29 mouse cellular contexts compared by ENCODE assay signal in the genomic region with DNA sequence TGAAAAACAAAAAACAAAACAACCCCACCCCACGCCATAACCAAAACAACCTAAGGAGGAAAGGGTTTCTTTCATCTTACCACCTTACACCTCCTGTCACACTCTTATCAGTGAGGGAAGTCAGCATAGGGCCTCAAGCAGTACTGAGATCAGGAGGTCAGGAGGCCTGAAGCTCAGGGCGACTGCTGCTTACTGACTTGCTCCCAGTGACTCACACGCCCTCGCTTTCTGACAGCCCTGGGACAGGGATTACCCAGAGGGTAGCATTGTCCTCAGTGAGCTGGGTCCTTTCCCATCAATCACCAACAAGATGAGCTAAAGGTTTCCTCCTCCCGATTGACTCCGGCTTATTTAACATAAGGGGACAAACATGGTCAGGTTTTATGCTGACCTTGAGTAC. TPM values are rescaled to one million over a fixed set of nuclear protein-coding genes. Genes with fewer than 3 reads are reported as not detected.
DNase-seq lines count a peak whose midpoint lies in the region; ATAC-seq and TF ChIP-seq lines count a peak whose summit lies in the region.
"Had no signal": no experiment of that assay in that cellular context is flagged by ENCODE, and none has a peak within 500 bp of the region (broad histone marks: within the 10 kb centered on the region; RNA-seq: fewer than 3 reads in every experiment).

No protein-coding gene starts in this region.

- H3K36me3 ChIP-seq in spleen, adult 2 months (ENCODE audit: control insufficient read depth, insufficient read depth, low read length), result no peaks in the 10 kb centered on the region
- no peaks in the 10 kb centered on the region for H3K36me3 ChIP-seq in liver, embryonic 12.5 days
- H3K36me3 ChIP-seq in forebrain, embryonic 12.5 days (replicated peaks), result no peaks in the 10 kb centered on the region
- H3K36me3 ChIP-seq in hindbrain, embryonic 12.5 days, result no peaks in the 10 kb centered on the region
- H3K36me3 ChIP-seq: embryonic facial prominence, embryonic 12.5 days; forebrain, embryonic 15.5 days; heart, embryonic 10.5 days; hindbrain, embryonic 13.5 days; lung, embryonic 15.5 days; neural tube, embryonic 12.5 days had no signal

- peak overlapping the region; percentile 35 for H3K4me2 ChIP-seq in liver, embryonic 12.5 days
- H3K4me2 ChIP-seq in forebrain, embryonic 12.5 days, result no peak overlapping the region
- H3K4me2 ChIP-seq in hindbrain, embryonic 12.5 days (replicated peaks), result no peak overlapping the region
- H3K4me2 ChIP-seq: embryonic facial prominence, embryonic 12.5 days; forebrain, embryonic 15.5 days; hindbrain, embryonic 13.5 days; lung, embryonic 15.5 days; midbrain, embryonic 11.5 days; neural tube, embryonic 12.5 days had no signal

- WGBS in spleen, adult 2 months, result 87% methylated on average over 6 of the region's 6 CpGs
- 39% methylated on average over 6 of the region's 6 CpGs for WGBS in liver, embryonic 12.5 days (ENCODE audit: insufficient replicate concordance)
- 67% methylated on average over 6 of the region's 6 CpGs for WGBS in forebrain, embryonic 12.5 days
- WGBS in hindbrain, embryonic 12.5 days, result 58% methylated on average over 6 of the region's 6 CpGs

- TF ChIP-seq POLR2A in spleen, adult 2 months (IDR thresholded peaks at IDR 0.05; ENCODE audit: low read depth, low read length), result no peak

- no peak overlapping the region for H3K4me3 ChIP-seq in spleen, adult 2 months (ENCODE audit: extremely low read depth, insufficient read depth, insufficient read length)
- H3K4me3 ChIP-seq in liver, embryonic 12.5 days, result no peak overlapping the region
- H3K4me3 ChIP-seq in forebrain, embryonic 12.5 days (replicated peaks), result no peak overlapping the region
- H3K4me3 ChIP-seq in hindbrain, embryonic 12.5 days, result no peak overlapping the region
- H3K4me3 ChIP-seq: embryonic facial prominence, embryonic 12.5 days; forebrain, embryonic 15.5 days; heart, embryonic 10.5 days; hindbrain, embryonic 13.5 days; layer of hippocampus, adult 2 months; lung, embryonic 15.5 days; neural tube, embryonic 12.5 days had no signal

- DNase-seq in CD4-positive, CD25-positive, alpha-beta regulatory T cell, adult 2 months (ENCODE audit: low read depth, low spot score), result peak; percentile 45
- no peak for DNase-seq in spleen, adult 2 months (ENCODE audit: low read depth in 1 of 2, low spot score in 2 of 2)
- DNase-seq in spleen, postnatal 4 days (ENCODE audit: low spot score in 2 of 2), result no peak
- peak; percentile 42 for DNase-seq in yolk sac, embryonic 10.5 days (ENCODE audit: low spot score)
- DNase-seq: cerebellum, adult 11-12 months; cerebellum, adult 9-11 months; embryo, embryonic 11 days; gastrocnemius, postnatal 25 days; heart, adult 11 months; heart, postnatal 36 days; kidney, postnatal 36 days; lung, postnatal 36 days; right cerebral cortex, adult 18-20 months; spleen, adult 18-20 months had no signal

- ATAC-seq in CD4-positive, CD25-positive, alpha-beta regulatory T cell, adult 4 months, result no peak
- peak; percentile 18; the same call in 1 of the 2 replicates for ATAC-seq in liver, embryonic 12.5 days
- ATAC-seq in forebrain, embryonic 12.5 days (ENCODE audit: low FRiP score), result no peak
- ATAC-seq in hindbrain, embryonic 12.5 days (ENCODE audit: low FRiP score), result no peak
- ATAC-seq: activated CD4-positive, CD25-positive, alpha-beta regulatory T cell, adult 4 months; forebrain, embryonic 15.5 days; intestine, postnatal 0 days; midbrain, embryonic 16.5 days had no signal

- peak overlapping the region; percentile 48; the same call in 1 of the 2 replicates for H3K27ac ChIP-seq in spleen, adult 2 months (ENCODE audit: insufficient read depth, low read length)
- H3K27ac ChIP-seq in liver, embryonic 12.5 days, result peak overlapping the region; percentile 70; the same call in 1 of the 2 replicates
- no peak overlapping the region for H3K27ac ChIP-seq in forebrain, embryonic 12.5 days
- no peak overlapping the region for H3K27ac ChIP-seq in hindbrain, embryonic 12.5 days
- H3K27ac ChIP-seq: embryonic facial prominence, embryonic 12.5 days; forebrain, embryonic 15.5 days; heart, embryonic 10.5 days; hindbrain, embryonic 13.5 days; layer of hippocampus, adult 2 months; lung, embryonic 15.5 days; neural tube, embryonic 12.5 days had no signal

- no peaks in the 10 kb centered on the region for H3K27me3 ChIP-seq in spleen, adult 2 months (ENCODE audit: control insufficient read depth, insufficient read depth, low read length)
- H3K27me3 ChIP-seq in liver, embryonic 12.5 days (replicated peaks), result 0 out of 2 replicates have a peak, but pooled peaks cover 3% of the 10 kb centered on the region
- H3K27me3 ChIP-seq in forebrain, embryonic 12.5 days, result 0 out of 2 replicates have a peak, but pooled peaks cover 3% of the 10 kb centered on the region
- no peaks in the 10 kb centered on the region for H3K27me3 ChIP-seq in hindbrain, embryonic 12.5 days
- H3K27me3 ChIP-seq: embryonic facial prominence, embryonic 12.5 days; forebrain, embryonic 15.5 days; hindbrain, embryonic 13.5 days; lung, embryonic 15.5 days; neural tube, embryonic 12.5 days had no signal

- peaks cover 15% of the 10 kb centered on the region; the same call in 1 of the 2 replicates for H3K4me1 ChIP-seq in spleen, adult 2 months (ENCODE audit: control insufficient read depth, insufficient read depth, insufficient read length)
- H3K4me1 ChIP-seq in liver, embryonic 12.5 days, result peaks cover 48% of the 10 kb centered on the region
- H3K4me1 ChIP-seq in forebrain, embryonic 12.5 days, result no peaks in the 10 kb centered on the region; the same call in 1 of the 2 replicates
- H3K4me1 ChIP-seq in hindbrain, embryonic 12.5 days, result peaks cover 5% of the 10 kb centered on the region; the same call in 1 of the 2 replicates
- H3K4me1 ChIP-seq: neural tube, embryonic 12.5 days had no signal

- H3K9ac ChIP-seq in liver, embryonic 12.5 days, result peak overlapping the region; percentile 39; the same call in 1 of the 2 replicates
- H3K9ac ChIP-seq in forebrain, embryonic 12.5 days, result no peak overlapping the region
- no peak overlapping the region for H3K9ac ChIP-seq in hindbrain, embryonic 12.5 days
- H3K9ac ChIP-seq: embryonic facial prominence, embryonic 12.5 days; forebrain, embryonic 15.5 days; hindbrain, embryonic 13.5 days; lung, embryonic 15.5 days; neural tube, embryonic 12.5 days had no signal

- TF ChIP-seq CTCF in spleen, adult 2 months (IDR thresholded peaks at IDR 0.05; ENCODE audit: extremely low read depth, insufficient read depth, insufficient read length, insufficient replicate concordance), result no peak

- no peaks in the 10 kb centered on the region for H3K9me3 ChIP-seq in liver, embryonic 12.5 days (replicated peaks)
- H3K9me3 ChIP-seq in forebrain, embryonic 12.5 days, result no peaks in the 10 kb centered on the region
- no peaks in the 10 kb centered on the region for H3K9me3 ChIP-seq in hindbrain, embryonic 12.5 days (replicated peaks)
- H3K9me3 ChIP-seq: embryonic facial prominence, embryonic 12.5 days; forebrain, embryonic 15.5 days; heart, embryonic 10.5 days; hindbrain, embryonic 13.5 days; lung, embryonic 15.5 days; neural tube, embryonic 12.5 days had no signal

RNA-seq across cellular contexts. Expression of gene Thrap3, which starts 4.5 kb away (rescaled TPM):
- polyA plus RNA-seq in CD4-positive, CD25-positive, alpha-beta regulatory T cell, adult 4 months (2017; shearing (Covaris generic)), result 100 to 1,000 TPM; 222 to 330 TPM
- polyA plus RNA-seq in spleen, adult 2 months (2012; rRNA removed), result 51.1 and 53.0 TPM in 2 replicates
- polyA plus RNA-seq in liver, embryonic 12.5 days (2016; fragmentation: Nextera tagmentation; extraction: Ambion mirVana), result 162 and 163 TPM in 2 replicates
- 284 and 305 TPM in 2 replicates for polyA plus RNA-seq in forebrain, embryonic 12.5 days (2016; fragmentation: Nextera tagmentation; extraction: Ambion mirVana)
- polyA plus RNA-seq in hindbrain, embryonic 12.5 days (2016; fragmentation: Nextera tagmentation; extraction: Ambion mirVana), result 250 and 255 TPM in 2 replicates

RNA-seq across cellular contexts. Expression of gene Sh3d21, which starts 43.8 kb away (rescaled TPM):
- polyA plus RNA-seq in CD4-positive, CD25-positive, alpha-beta regulatory T cell, adult 4 months (2017; shearing (Covaris generic)), result 1 to 10 TPM in 1 of 2 experiments, under 1 TPM in 1; 0.56 to 1.2 TPM
- 0.34 and 0.54 TPM in 2 replicates for polyA plus RNA-seq in spleen, adult 2 months (2012; rRNA removed)
- polyA plus RNA-seq in liver, embryonic 12.5 days (2016; fragmentation: Nextera tagmentation; extraction: Ambion mirVana), result 1.3 and 1.6 TPM in 2 replicates
- 0.96 and 1.5 TPM in 2 replicates for polyA plus RNA-seq in forebrain, embryonic 12.5 days (2016; fragmentation: Nextera tagmentation; extraction: Ambion mirVana)
- polyA plus RNA-seq in hindbrain, embryonic 12.5 days (2016; fragmentation: Nextera tagmentation; extraction: Ambion mirVana), result 3.7 and 5.3 TPM in 2 replicates

RNA-seq across cellular contexts. Expression of gene Map7d1, which starts 49.1 kb away (rescaled TPM):
- polyA plus RNA-seq in CD4-positive, CD25-positive, alpha-beta regulatory T cell, adult 4 months (2017; shearing (Covaris generic)), result 1 to 10 TPM; 2.0 to 6.3 TPM
- 46.3 and 60.2 TPM in 2 replicates for polyA plus RNA-seq in spleen, adult 2 months (2012; rRNA removed)
- 20.9 and 23.3 TPM in 2 replicates for polyA plus RNA-seq in liver, embryonic 12.5 days (2016; fragmentation: Nextera tagmentation; extraction: Ambion mirVana)
- 104 and 105 TPM in 2 replicates for polyA plus RNA-seq in forebrain, embryonic 12.5 days (2016; fragmentation: Nextera tagmentation; extraction: Ambion mirVana)
- polyA plus RNA-seq in hindbrain, embryonic 12.5 days (2016; fragmentation: Nextera tagmentation; extraction: Ambion mirVana), result 143 and 150 TPM in 2 replicates

RNA-seq across cellular contexts. Expression of gene Trappc3, which starts 55.0 kb away (rescaled TPM):
- 100 to 1,000 TPM in 1 of 2 experiments, 10 to 100 TPM in 1; 64.4 to 121 TPM for polyA plus RNA-seq in CD4-positive, CD25-positive, alpha-beta regulatory T cell, adult 4 months (2017; shearing (Covaris generic))
- 23.6 and 25.7 TPM in 2 replicates for polyA plus RNA-seq in spleen, adult 2 months (2012; rRNA removed)
- polyA plus RNA-seq in liver, embryonic 12.5 days (2016; fragmentation: Nextera tagmentation; extraction: Ambion mirVana), result 43.7 and 44.0 TPM in 2 replicates
- polyA plus RNA-seq in forebrain, embryonic 12.5 days (2016; fragmentation: Nextera tagmentation; extraction: Ambion mirVana), result 104 and 108 TPM in 2 replicates
- 109 and 113 TPM in 2 replicates for polyA plus RNA-seq in hindbrain, embryonic 12.5 days (2016; fragmentation: Nextera tagmentation; extraction: Ambion mirVana)

RNA-seq across cellular contexts. Expression of gene Eva1b, which starts 59.5 kb away (rescaled TPM):
- polyA plus RNA-seq in CD4-positive, CD25-positive, alpha-beta regulatory T cell, adult 4 months (2017; shearing (Covaris generic)), result 10 to 100 TPM; 10.5 to 12.7 TPM
- 57.5 and 89.5 TPM in 2 replicates for polyA plus RNA-seq in spleen, adult 2 months (2012; rRNA removed)
- polyA plus RNA-seq in liver, embryonic 12.5 days (2016; fragmentation: Nextera tagmentation; extraction: Ambion mirVana), result 19.3 and 19.5 TPM in 2 replicates
- polyA plus RNA-seq in forebrain, embryonic 12.5 days (2016; fragmentation: Nextera tagmentation; extraction: Ambion mirVana), result 13.1 and 15.9 TPM in 2 replicates
- 35.4 and 40.0 TPM in 2 replicates for polyA plus RNA-seq in hindbrain, embryonic 12.5 days (2016; fragmentation: Nextera tagmentation; extraction: Ambion mirVana)

Comparison
In these comparisons a context has a peak if more than half of its experiments do, and no peak if none do; other contexts are left out.
1. DNase-seq: peak in CD4-positive, CD25-positive, alpha-beta regulatory T cell, adult 2 months (single experiment) and yolk sac, embryonic 10.5 days (single experiment); none in spleen, adult 2 months (0 of 2) and spleen, postnatal 4 days (0 of 2).
2. H3K27ac ChIP-seq: peak in spleen, adult 2 months (single experiment) and liver, embryonic 12.5 days (single experiment); none in forebrain, embryonic 12.5 days (single experiment) and hindbrain, embryonic 12.5 days (single experiment).